Mouse (Mus musculus): ENCODE data around the gene Apaf1. TPM values are rescaled to one million over a fixed set of nuclear protein-coding genes. Genes with fewer than 3 reads are reported as not detected.

The Apaf1 gene
- total RNA-seq, 1 experiment: 25.7 TPM

DNA sequence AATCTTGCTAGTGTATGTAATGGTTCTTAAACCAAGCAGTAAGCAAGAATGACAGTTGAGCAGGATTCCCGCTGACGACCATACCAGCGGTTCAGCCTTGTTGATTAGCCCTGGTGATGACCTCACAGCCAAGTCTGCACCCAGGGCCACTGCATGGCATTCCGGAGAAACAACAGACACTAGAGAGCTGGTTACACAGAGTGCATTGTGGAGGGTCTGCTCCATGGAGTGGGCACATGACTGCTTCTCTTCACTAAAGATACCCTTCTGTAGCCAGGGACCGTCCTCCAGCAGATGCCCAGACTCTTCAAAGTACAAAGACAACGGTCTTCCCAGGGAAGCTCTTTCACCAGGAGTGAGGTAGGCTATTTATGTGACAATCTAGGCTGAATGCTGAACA, 90.3 kb downstream of the Apaf1 start:
- Histone ChIP-seq H3K4me1 (ENCODE audit: control insufficient read depth in 2 of 2, insufficient read depth in 2 of 2, low read length in 2 of 2, poor library complexity in 1 of 2) (no peaks in the 10 kb centered on the region), H3K4me3 (ENCODE audit: insufficient read depth in 1 of 2, low read depth in 1 of 2, low read length in 2 of 2, poor library complexity in 1 of 2, severe bottlenecking in 1 of 2) (no peak overlapping the region), H3K27ac (ENCODE audit: insufficient read depth, low read depth, low read length, poor library complexity, severe bottlenecking) (no peak overlapping the region), H3K9ac (ENCODE audit: insufficient read depth, low read depth, low read length, poor library complexity, severe bottlenecking) (no peak overlapping the region), H3K36me3 (ENCODE audit: control insufficient read depth, insufficient read depth, low read length, poor library complexity, severe bottlenecking) (peaks cover 5% of the 10 kb centered on the region; the same call in 1 of the 2 replicates), H3K9me3 (ENCODE audit: control insufficient read depth, insufficient read depth, low read depth, low read length) (no peaks in the 10 kb centered on the region)
- DNase-seq (ENCODE audit: low read depth, low spot score): no peak
- TF ChIP-seq MAFK (IDR thresholded peaks at IDR 0.05; ENCODE audit: insufficient read depth, low read depth, low read length) (no peak), CHD2 (IDR thresholded peaks at IDR 0.05; ENCODE audit: low read depth, low read length) (no peak), HCFC1 (IDR thresholded peaks at IDR 0.05; ENCODE audit: borderline replicate concordance, insufficient read depth, low read length) (no peak), ZC3H11A (IDR thresholded peaks at IDR 0.05; ENCODE audit: borderline replicate concordance, low read depth, low read length) (no peak), ZNF384 (IDR thresholded peaks at IDR 0.05; ENCODE audit: low read depth, low read length) (no peak)
- in situ Hi-C loops (cut with MboI; ENCODE audit: low sequenced_read_pairs in 2 of 2, unreplicated experiment in 2 of 2): no loop called here

DNA sequence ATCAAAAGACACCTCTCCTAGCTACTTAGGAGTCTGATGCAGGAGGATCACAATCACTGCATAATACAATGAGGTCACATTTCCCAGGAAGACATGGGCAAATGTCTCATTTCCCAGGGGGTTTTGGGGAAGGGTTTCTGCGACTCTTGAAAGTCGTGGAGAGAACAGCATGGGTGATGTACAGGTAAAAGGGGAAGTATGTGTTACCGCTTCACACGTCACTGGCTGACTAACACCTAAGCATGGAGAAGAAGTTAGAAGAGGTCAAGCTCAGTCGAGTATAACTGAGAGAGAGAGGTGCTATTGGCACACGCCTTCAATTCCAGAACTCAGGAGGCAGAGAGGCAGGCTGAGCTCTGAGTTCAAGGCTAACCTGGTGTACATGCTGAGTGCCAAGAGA, 92.2 kb downstream of the Apaf1 start:
- no peak for DNase-seq (ENCODE audit: low read depth, low spot score)
- H3K9ac ChIP-seq (ENCODE audit: insufficient read depth, low read depth, low read length, poor library complexity, severe bottlenecking): no peak overlapping the region
- no peak for TF ChIP-seq CHD2 (IDR thresholded peaks at IDR 0.05; ENCODE audit: low read depth, low read length)
- no peak for TF ChIP-seq MAFK (IDR thresholded peaks at IDR 0.05; ENCODE audit: insufficient read depth, low read depth, low read length)
- TF ChIP-seq ZNF384 (IDR thresholded peaks at IDR 0.05; ENCODE audit: low read depth, low read length): no peak
- no peak for TF ChIP-seq ZC3H11A (IDR thresholded peaks at IDR 0.05; ENCODE audit: borderline replicate concordance, low read depth, low read length)
- TF ChIP-seq HCFC1 (IDR thresholded peaks at IDR 0.05; ENCODE audit: borderline replicate concordance, insufficient read depth, low read length): no peak
- no peaks in the 10 kb centered on the region for H3K4me1 ChIP-seq (ENCODE audit: control insufficient read depth in 2 of 2, insufficient read depth in 2 of 2, low read length in 2 of 2, poor library complexity in 1 of 2)
- no peak overlapping the region for H3K27ac ChIP-seq (ENCODE audit: insufficient read depth, low read depth, low read length, poor library complexity, severe bottlenecking)
- H3K4me3 ChIP-seq (ENCODE audit: insufficient read depth in 1 of 2, low read depth in 1 of 2, low read length in 2 of 2, poor library complexity in 1 of 2, severe bottlenecking in 1 of 2): no peak overlapping the region
- peaks cover 3% of the 10 kb centered on the region; the same call in 1 of the 2 replicates for H3K36me3 ChIP-seq (ENCODE audit: control insufficient read depth, insufficient read depth, low read length, poor library complexity, severe bottlenecking)
- H3K9me3 ChIP-seq (ENCODE audit: control insufficient read depth, insufficient read depth, low read depth, low read length): no peaks in the 10 kb centered on the region
- in situ Hi-C loops (cut with MboI; ENCODE audit: low sequenced_read_pairs in 2 of 2, unreplicated experiment in 2 of 2): no loop called here

DNA sequence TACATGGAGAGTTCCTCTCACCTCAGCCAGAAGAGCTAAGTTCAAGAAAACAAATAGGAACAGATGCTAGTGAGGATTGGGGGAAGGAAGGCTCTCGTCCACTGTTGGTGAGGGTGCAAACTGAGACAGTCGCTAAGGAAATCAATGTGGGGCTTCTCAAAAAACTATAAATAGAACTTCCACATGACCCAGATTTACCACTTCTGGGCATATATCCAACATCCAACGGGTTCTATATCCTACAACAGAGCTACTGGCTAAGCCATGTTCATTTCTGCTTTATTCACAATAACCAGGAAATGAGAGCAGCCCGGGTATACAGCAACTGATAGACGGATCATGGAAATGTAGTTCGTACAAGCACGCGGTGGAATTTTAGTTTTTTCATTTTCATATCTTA, 99.5 kb downstream of the Apaf1 start:
- Histone ChIP-seq H3K4me1 (ENCODE audit: control insufficient read depth in 2 of 2, insufficient read depth in 2 of 2, low read length in 2 of 2, poor library complexity in 1 of 2) (no peaks in the 10 kb centered on the region), H3K9me3 (ENCODE audit: control insufficient read depth, insufficient read depth, low read depth, low read length) (no peaks in the 10 kb centered on the region), H3K9ac (ENCODE audit: insufficient read depth, low read depth, low read length, poor library complexity, severe bottlenecking) (no peak overlapping the region), H3K4me3 (ENCODE audit: insufficient read depth in 1 of 2, low read depth in 1 of 2, low read length in 2 of 2, poor library complexity in 1 of 2, severe bottlenecking in 1 of 2) (no peak overlapping the region), H3K36me3 (ENCODE audit: control insufficient read depth, insufficient read depth, low read length, poor library complexity, severe bottlenecking) (no peaks in the 10 kb centered on the region), H3K27ac (ENCODE audit: insufficient read depth, low read depth, low read length, poor library complexity, severe bottlenecking) (no peak overlapping the region)
- no peak for DNase-seq (ENCODE audit: low read depth, low spot score)
- no peak for TF ChIP-seq MAFK (IDR thresholded peaks at IDR 0.05; ENCODE audit: insufficient read depth, low read depth, low read length)
- in situ Hi-C loops (cut with MboI; ENCODE audit: low sequenced_read_pairs in 2 of 2, unreplicated experiment in 2 of 2): no loop called here

DNA sequence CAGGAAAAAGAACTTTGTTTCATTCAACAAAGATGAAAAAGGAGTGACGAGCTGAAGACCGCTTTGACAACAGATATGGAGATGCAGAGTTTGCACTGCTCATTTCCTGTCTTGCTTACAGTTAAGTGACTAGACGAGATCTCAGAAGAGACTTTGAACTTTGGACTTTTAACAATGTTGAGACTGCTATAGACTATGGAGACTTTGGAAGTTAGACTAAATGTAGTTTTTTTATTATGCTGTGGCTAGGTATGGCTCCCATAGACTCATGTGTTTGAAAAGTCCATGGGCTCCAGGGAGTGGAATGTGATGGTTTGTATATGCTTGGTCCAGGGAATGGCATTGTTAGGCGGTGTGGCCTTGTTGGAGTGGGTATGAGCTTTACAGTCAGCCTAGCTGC, 100.8 kb downstream of the Apaf1 start:
- Histone ChIP-seq H3K4me1 (ENCODE audit: control insufficient read depth in 2 of 2, insufficient read depth in 2 of 2, low read length in 2 of 2, poor library complexity in 1 of 2) (no peaks in the 10 kb centered on the region), H3K27ac (ENCODE audit: insufficient read depth, low read depth, low read length, poor library complexity, severe bottlenecking) (no peak overlapping the region), H3K4me3 (ENCODE audit: insufficient read depth in 1 of 2, low read depth in 1 of 2, low read length in 2 of 2, poor library complexity in 1 of 2, severe bottlenecking in 1 of 2) (no peak overlapping the region), H3K9me3 (ENCODE audit: control insufficient read depth, insufficient read depth, low read depth, low read length) (no peaks in the 10 kb centered on the region), H3K36me3 (ENCODE audit: control insufficient read depth, insufficient read depth, low read length, poor library complexity, severe bottlenecking) (no peaks in the 10 kb centered on the region), H3K9ac (ENCODE audit: insufficient read depth, low read depth, low read length, poor library complexity, severe bottlenecking) (no peak overlapping the region)
- no peak for TF ChIP-seq ZNF384 (IDR thresholded peaks at IDR 0.05; ENCODE audit: low read depth, low read length)
- TF ChIP-seq ZC3H11A (IDR thresholded peaks at IDR 0.05; ENCODE audit: borderline replicate concordance, low read depth, low read length): no peak
- TF ChIP-seq MAFK (IDR thresholded peaks at IDR 0.05; ENCODE audit: insufficient read depth, low read depth, low read length): no peak
- TF ChIP-seq CHD2 (IDR thresholded peaks at IDR 0.05; ENCODE audit: low read depth, low read length): no peak
- TF ChIP-seq HCFC1 (IDR thresholded peaks at IDR 0.05; ENCODE audit: borderline replicate concordance, insufficient read depth, low read length): no peak
- DNase-seq (ENCODE audit: low read depth, low spot score): no peak
- in situ Hi-C loops (cut with MboI; ENCODE audit: low sequenced_read_pairs in 2 of 2, unreplicated experiment in 2 of 2): no loop called here

DNA sequence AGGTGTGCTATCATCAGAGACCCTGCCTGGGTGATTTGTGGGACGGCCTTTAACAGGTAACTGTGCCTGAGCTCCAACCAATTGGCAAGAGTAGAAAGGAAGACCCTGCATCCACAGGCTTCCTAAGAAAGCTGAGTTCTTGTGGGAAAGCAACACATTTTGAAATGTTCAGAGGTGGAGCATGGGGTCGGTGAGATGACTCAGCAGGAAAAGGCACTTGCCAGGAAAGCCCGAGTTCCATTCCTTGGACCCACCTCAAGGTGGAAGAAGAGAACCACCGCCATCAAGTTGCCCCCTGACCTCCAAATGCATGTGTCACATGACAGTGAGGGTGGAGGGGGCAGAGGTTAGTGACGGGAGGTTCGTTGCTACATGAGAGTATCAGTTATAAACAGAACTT, 108.1 kb downstream of the Apaf1 start:
- Histone ChIP-seq H3K36me3 (ENCODE audit: control insufficient read depth, insufficient read depth, low read length, poor library complexity, severe bottlenecking) (no peaks in the 10 kb centered on the region), H3K9ac (ENCODE audit: insufficient read depth, low read depth, low read length, poor library complexity, severe bottlenecking) (no peak overlapping the region), H3K4me1 (ENCODE audit: control insufficient read depth in 2 of 2, insufficient read depth in 2 of 2, low read length in 2 of 2, poor library complexity in 1 of 2) (no peaks in the 10 kb centered on the region), H3K9me3 (ENCODE audit: control insufficient read depth, insufficient read depth, low read depth, low read length) (no peaks in the 10 kb centered on the region), H3K27ac (ENCODE audit: insufficient read depth, low read depth, low read length, poor library complexity, severe bottlenecking) (no peak overlapping the region), H3K4me3 (ENCODE audit: insufficient read depth in 1 of 2, low read depth in 1 of 2, low read length in 2 of 2, poor library complexity in 1 of 2, severe bottlenecking in 1 of 2) (no peak overlapping the region)
- no peak for DNase-seq (ENCODE audit: low read depth, low spot score)
- peak; percentile 53; the same call in 1 of the 2 replicates for TF ChIP-seq MAFK (IDR thresholded peaks at IDR 0.05; ENCODE audit: insufficient read depth, low read depth, low read length)
- no peak for TF ChIP-seq HCFC1 (IDR thresholded peaks at IDR 0.05; ENCODE audit: borderline replicate concordance, insufficient read depth, low read length)
- in situ Hi-C loops (cut with MboI; ENCODE audit: low sequenced_read_pairs in 2 of 2, unreplicated experiment in 2 of 2): no loop called here
